Mouse (Mus musculus) c-Kit-negative CD71-positive TER-119-positive erythroid progenitor cells, embryonic 14.5 days (primary cell): ENCODE results near the gene Nkiras2.
A peak's percentile ranks its signal among the peaks of the same experiment; 100 is the strongest.
"Not testable (repeated sequence)": the region's sequence is repeated elsewhere in the genome, so short reads cannot be mapped to it uniquely, and the experiment has no call there.

Experiments
- DNase-seq: peaks from one replicate; pipeline ENCODE4 v3.0.0-alpha.2; 2013; ENCODE audit warnings: low read depth, low spot score

Gene Nkiras2

DNA sequence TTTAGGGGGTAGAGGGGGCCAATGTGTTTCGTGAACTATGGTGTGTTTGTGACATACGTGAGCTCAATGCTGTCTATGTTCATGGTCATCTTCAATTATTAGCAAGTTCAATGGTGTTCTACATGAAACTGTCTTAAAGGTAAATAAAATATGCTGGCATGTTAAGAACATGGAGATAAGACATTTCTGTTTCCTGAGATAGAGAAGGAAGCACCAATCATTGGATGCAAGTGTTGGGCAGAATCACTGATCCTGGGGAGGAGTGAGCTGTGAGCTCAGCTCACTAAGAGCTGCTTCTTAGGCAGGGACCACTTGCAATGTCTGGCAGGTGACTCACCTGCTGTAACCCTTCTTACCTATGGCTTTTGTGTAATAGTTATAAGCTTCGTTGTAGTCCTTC is 17.7 kb upstream of the Nkiras2 start:
- DNase-seq = no peak

DNA sequence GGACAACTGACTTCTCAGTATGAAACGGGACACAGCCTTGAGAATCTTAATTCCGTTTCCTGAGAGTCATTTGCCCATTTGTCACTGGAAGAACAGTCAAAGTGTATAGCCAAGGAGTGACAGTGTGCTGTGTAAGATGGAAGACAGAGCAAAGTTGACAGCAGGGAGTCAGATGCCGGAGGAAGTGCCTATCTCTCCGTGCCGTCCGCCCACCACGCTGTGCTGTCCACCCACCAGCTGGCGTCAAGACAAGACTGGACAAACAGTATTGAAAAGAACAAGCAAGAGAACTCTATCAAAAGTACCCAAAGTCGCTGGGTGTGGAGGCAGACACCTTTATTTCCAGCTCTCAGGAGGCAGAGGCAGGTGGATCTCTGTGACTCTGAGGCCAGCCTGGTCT is 15.9 kb upstream of the Nkiras2 start:
- no peak for DNase-seq

DNA sequence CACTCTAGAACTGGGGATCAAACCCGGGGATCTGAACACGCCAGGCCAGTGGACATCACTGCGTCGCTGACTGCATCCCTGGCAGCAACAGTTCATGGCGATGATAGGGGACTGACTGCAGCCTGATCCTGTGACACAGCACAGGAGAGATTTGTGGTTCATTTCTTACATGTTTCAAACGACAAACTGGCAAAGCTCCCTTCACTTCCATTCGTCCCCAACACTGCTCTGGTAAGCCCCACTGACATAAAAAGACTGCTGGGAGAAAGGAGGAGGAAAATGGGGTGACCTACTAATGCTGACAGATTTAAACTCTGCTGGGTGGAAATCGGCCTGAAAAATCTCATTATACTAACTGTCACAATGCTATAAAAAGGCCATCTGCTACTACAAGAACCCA is 15.2 kb upstream of the Nkiras2 start:
- no peak for DNase-seq

DNA sequence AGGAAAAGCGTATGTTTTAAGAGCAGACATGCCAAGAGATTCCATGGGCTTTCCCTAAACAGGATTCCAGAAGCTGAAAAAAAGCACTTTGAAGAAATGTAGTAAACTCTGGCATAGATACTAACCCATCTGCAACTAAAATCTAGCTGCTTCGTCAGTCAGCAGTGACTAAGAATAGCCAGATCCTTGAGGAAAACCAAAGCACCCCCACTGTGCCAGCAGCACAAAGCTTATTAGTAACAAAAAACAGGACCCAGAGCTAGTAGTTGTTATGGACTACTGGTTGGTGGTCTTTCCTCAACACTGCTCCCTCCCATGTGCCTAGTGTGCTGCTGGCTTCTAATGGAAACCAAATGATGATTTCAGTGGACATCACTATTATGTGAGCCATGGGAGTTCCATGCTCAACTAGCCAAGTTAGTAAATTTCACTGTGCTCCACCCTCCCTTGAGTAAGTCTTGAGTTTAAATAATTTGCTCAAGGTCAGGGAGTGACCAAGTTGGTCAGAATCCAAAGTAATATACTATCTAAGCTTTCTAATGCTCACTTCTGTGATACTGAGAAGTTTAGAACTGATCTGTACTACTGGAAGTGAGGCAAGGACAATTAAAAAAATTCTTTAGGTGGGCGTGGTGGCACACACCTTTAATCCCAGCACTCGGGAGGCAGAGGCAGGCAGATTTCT is 14.6 kb upstream of the Nkiras2 start:
- no peak for DNase-seq

DNA sequence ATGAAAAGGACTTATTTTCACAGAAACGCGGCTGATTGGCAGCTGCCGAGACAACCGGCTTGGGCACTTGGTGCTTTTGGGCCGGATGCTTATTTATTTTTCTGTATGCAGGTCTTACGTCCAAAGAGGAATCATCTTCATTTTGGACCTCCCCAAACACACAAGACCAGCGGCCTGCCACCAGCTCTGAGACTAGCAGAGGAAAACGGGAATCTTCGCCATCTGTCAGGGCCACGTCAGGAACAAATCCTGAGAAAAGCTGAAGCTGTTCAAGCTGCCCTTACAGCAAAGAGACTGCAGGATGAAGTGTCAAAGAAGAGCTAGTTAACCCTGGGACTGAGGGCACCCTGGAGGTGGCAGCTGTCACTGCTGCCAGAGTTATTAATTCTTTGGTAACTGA is 13.6 kb upstream of the Nkiras2 start:
- no peak for DNase-seq

DNA sequence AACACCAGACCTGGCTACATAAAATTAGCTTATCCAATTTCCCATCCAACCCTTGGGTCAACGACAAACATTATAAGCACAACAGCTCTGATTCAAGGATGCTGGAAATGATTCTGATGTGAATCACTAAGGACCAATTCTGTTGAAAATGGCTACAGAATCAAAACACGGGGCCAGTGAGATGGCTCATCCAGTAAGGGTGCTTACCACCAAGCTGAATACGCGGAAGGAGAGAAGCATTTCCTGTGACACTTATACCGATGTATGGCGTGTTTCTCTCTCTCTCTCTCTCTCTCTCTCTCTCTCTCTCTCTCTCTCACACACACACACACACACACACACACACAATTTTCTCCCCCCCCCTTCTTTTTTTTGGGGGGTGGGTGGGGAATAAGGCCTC is 11.9 kb upstream of the Nkiras2 start:
- DNase-seq = no peak

DNA sequence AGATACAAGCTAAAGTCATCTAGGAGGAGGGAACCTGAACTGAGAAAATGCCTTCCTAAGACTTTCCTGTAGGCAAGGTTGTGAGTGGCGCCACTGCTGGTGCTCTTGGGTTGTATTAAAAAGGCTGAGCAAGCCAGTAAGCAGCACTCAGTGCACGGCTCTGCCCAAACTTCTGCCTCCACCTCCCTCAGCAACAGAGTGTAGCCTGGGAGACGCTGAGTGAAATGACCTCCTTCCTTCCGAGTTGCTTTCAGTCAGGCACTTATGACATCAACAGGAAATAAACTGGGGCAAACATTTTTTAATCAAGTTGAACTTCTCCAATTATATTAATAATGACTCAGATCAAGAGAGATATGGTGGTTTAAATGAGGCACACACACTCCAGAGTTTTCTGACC is 10.2 kb upstream of the Nkiras2 start:
- DNase-seq = no peak

DNA sequence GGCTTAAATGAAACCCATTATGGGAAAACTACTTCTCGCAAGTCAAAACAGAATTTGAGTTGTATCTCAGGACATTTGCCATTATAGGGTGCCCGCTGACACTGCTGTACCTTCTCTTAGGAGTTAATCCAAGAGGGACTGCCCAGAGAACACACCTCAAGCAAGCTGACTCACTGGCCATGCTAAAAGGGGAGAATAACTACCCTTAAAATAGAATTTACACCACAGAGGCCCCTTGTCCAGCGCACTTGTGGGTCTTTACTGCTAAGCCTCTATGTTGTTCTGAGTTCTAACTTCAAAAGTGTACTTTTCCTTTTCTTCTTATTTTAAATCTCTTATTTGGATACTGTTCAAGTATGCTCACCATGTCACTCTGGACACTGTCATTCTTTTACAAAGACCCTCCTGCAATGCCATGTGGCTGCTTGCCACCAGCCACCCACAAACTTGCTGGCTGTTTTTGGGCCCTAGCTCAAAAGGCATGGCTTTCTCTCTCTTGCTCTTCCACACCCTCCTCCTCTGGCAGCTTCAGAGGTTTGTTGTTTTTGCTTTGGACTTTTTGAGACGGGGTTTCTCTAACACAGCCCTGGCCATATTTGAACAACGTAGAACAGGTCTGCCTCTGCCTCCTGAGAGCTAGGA is 9.6 kb upstream of the Nkiras2 start:
- DNase-seq = no peak

DNA sequence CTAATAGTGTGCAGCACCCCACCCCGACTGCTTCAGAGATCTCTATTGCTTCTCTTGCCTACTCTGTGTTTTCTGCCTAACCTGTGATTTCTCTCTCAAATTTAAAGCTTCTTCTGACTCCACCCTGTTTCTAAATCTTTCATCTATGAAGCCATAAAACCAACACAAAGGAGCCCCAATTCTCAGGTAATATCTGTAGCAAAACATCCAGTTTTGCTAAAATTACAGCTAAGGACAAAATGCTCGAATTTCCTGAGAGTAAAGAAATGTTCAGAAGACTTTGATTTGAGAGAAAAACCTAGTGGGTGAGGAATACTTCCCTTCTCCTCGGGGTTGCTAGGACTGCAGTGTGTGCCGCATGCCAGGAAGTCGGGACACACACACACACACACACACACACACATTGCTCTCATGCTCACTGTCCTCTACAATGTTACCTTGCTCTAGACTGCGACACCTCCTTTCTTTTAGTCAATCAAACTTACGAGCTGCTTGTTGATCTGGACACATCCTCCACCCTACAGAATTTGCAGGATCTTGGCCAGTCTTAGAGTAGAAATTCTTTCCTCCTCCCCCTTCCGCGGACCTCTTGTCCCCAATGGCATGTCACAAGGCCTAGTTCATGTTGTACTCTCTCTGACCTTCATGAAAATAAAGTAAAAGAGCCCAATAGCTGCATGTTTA is 8.9 kb upstream of the Nkiras2 start:
- DNase-seq = no peak

DNA sequence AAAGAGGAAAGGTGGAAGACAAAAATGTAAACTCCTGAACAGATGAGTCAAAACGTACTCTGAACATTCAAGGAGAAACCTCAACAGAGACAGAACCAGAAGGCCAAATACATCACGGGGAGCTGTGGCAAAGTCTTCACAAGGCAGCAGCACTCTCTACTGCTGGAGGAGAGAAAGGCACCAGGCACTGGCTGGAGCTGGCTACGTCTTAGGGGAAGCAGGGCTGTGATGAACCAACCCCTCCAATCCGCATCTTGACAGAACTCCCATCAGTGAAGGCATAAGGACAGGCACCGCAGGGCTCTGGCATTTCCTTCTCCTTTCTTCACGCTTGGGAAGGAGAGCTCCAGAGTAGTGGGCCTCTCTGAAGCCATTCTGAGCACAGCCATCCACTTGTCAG is 7.4 kb upstream of the Nkiras2 start:
- no peak for DNase-seq

DNA sequence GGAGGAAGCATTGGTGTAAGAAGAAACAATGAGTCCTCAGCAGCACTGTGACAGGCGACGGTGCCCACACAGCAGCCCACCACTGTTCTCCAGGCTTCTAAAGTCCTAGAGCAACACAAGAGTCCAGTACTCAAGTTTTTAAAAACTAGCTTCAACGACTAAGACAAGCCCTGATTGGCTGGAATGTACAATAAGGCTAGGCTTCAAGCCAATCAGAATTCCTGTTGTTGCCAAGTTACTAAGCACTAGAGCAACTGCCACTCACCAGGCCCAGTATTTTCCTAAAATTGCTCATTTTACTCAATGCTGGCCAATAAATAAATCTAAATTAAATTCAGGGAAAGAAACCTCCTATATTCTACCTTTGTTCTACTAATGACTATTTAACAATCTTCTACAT is 5.8 kb upstream of the Nkiras2 start:
- no peak for DNase-seq

DNA sequence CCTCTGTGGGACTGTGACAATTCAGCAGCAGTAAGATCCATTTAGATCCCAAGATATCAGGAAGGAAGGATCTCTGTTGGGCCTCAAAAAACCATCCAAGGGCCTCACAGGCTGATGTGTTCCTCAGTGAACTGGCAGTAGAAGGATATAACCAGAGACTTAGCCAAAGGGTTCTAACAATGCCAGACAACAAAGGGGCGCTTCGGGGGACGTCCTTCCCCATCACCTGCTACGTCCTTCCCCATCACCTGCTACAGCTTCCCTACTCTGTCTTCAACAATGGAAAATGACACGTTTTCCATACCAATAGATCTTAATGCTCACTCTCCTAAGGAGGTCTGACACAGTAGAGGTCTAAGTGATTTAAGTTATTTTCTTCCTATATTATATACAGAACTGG is 2.7 kb upstream of the Nkiras2 start:
- no peak for DNase-seq

DNA sequence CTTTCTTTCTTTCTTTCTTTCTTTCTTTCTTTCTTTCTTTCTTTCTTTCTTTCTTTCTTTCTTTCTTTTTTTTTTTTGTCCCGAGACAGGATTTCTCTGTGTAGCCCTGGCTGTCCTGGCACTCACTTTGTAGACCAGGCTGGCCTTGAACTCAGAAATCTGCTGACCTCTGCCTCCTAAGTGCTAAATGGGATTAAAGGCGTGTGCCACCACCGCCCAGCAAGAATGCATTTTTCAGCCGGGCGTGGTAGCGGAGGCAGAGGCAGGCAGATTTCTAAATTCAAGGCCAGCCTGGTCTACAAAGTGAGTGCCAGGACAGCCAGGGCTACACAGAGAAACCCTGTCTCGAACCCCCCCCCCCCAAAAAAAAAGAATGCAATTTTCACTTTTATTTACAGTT is 2.2 kb upstream of the Nkiras2 start:
- DNase-seq = not testable (repeated sequence)

DNA sequence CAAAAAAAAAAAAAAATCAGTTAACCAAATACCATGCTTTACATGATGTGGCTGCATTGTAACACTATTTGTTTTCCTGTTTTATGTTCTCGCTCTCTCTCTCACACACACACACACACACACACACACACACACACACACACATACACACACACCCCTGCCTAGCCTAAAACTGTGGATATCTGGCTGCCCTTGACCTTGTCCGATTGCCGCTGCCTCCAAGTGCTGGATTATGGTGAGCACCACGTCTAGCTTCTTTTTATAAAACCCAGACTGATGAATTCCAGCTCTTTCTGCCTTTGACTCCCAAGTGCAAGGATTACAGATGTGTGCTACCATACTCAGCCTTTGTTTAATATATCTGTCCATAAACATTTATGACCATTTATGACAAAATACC is 1.6 kb upstream of the Nkiras2 start:
- DNase-seq = no peak

DNA sequence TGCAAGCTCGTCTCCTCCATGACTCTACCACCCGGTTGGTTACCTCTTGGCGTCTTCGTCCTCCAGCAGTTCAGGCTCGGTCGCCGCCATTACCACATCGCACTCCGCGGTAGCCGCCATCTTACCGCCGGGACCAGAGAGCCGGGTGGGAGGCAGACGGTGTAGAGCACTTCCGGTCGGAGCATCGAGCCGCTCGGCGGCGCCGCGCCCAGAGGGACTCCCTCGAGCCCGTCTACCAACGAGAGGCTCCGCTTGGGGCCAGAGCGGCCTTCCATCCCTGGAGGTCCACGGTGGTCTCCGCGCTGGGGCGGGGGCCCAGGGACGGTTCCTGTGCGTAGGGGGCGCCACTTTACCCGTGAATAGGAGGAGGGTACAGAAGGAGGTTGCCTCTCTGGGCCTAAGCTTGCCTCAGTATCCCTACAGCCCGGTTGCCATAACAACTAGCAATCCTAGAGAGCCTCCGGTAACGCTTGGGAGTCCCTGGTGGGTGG is 486 bp downstream of the Nkiras2 start:
- peak; percentile 86 for DNase-seq

DNA sequence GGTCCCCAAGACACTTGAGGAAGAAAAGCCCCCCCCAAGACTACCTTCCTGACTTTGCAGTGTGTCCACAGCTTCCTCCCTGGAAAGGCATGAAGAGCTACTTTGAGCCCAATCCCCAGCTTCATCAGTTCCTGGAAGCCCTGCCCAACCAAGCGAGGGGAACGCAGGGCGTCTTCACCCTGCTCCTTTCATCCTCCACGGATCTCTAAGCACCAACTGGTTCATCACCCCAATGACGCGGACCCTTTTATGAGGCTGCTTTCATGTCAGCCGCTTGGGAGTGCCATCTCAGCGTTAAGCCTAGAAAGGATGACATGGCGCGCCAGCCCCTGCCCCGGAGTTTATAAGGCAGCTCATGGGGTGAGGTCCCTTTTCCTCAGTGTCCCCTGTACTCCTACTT is 938 bp downstream of the Nkiras2 start, which contains the start of gene Dnajc7:
TSS of gene Dnajc7 (minus strand) at position 187 of the 400 bp plus-strand sequence.
- DNase-seq = no peak

DNA sequence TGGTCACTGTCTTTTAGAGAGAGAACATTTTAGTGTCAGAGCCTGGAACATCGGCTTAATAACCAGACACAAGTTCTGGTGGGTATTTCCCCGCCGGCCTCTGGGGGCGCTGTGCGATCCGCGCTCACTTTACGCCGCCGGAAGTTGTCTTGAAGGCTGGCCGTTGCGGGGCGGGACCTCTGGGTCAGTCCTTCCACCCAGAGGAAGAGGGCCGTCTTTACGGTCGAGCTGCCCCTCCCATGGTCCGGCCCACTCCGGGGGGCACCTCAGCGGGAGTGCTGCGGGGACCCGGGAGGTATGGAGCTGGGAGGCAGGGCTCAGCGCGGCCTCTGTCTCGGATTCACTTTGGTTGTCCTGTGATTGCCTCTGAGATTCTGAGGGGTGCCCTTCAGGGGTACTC is 3.7 kb downstream of the Nkiras2 start:
- DNase-seq = peak; percentile 81

DNA sequence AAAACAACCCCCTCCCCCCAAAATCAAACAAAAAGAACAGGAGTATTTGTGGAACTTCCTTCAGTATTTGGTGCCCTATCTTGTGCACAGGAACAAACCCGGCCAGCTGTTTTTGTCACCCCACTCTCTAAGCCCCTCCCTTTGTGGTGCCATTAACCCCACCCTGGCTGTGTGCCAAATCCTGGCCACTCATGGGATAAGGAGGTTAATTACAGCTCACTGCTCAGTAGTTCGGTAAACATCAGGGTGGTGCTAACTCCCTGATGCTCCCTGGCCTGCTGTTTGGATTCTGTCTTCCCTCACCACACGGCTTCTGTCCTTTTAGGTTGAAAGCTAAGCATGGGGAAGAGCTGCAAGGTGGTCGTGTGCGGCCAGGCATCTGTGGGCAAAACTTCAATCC is 4.8 kb downstream of the Nkiras2 start:
- DNase-seq = no peak

DNA sequence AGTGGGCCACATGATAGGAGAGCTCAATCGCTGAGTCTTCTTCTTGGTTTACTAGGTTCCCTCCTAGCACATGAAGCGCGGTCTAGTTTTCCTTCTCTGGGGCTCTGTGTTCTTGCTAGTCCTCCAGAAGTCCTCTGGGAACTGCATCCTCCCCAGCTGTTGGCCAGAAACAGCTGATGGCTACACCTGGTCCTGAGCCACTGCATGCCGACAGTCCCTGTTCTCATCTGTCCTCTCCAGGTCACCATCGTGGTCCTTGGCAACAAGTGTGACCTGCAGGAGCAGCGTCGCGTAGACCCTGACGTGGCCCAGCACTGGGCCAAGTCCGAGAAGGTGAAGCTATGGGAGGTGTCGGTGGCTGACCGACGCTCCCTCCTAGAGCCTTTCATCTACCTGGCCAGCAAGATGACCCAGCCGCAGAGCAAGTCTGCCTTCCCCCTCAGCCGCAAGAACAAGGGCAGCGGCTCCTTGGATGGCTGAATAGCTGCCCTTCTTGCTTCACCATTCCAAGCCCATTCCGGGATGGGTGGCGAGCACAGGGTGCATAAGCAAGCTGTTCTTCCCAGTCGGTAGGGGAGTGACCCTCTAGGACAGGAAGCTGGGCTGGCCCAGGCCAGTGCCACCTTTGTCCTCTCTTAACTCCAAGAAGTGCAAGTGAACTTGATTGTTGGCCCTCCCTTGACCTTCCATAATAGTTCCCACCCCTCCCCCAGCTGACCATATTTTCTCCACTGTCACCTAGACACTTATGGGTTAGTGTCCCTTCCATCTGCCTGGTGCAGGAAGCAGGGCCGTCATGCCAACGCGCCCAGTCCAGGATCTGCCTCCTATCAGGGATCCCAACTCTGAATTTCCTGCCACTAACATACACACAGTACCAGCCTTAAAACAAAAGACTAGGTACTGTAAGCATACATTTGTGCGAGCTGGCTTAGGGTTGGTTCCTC is 7.0 kb downstream of the Nkiras2 start:
- no peak for DNase-seq

DNA sequence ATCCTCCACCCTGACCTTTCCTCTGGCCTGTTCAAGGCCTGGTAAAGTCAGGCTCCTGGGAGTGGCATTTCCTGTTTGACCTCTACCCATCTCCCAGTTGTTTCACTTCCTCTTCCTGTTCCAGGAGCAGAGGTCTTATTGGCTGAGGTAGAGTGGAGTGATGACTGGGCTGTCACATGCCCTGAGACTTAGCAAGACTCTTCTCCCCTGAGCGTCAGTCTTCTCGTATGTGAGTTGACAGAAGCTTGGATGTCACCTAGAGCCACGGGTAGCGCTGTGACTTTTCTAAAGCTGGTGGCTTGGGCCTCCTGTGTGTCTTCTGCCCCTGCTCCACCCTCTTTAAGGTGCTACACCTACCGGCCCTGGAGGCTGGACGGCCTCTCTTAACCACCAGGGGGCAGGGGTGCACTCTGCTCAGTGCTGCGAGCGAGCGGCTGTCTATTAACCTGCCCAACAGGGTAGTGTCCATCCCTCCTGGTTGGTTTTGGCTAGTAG is 7.7 kb downstream of the Nkiras2 start:
- DNase-seq = no peak

DNA sequence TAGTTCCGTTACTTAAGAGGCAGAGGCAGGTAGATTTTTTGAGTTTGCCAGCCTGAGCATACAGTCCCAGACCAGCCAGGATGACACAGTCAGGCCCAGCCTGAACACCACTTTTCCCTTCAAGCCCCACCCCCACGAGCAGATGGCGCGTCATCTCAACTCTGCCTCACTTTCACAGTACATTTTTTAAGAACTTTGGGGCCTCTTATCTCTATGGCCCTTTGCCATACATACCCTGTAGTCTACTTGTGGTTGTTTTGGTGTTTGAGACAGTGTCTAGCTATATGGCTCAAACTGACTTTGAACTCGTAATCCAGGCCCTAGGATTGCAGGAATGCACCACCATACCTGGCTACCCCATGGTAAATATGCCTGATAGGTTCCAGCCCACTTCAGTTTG is 9.0 kb downstream of the Nkiras2 start:
- no peak for DNase-seq
